Mouse (Mus musculus): ENCODE data around the gene Trim10.
"Not testable (repeated sequence)": the region's sequence is repeated elsewhere in the genome, so short reads cannot be mapped to it uniquely, and the experiment has no call there.

The Trim10 gene

GRCm38 (mm10) chr17:36869284-36869954, at the start of gene Trim10:
Gene Trim10 (plus strand): TSS chr17:36869574.
- in situ Hi-C loops (cut with MboI, MseI) = loop anchor here (25.0 kb wide), 1 partner anchor 1793 kb away; no protein-coding TSS in a partner anchor

- in situ Hi-C loops (cut with MboI, MseI) = no loop called here
Observed at GRCm38 (mm10) chr17:36824005-36824404, 45.4 kb upstream of the Trim10 start.

GRCm38 (mm10) chr17:36825525-36825924, 43.8 kb upstream of the Trim10 start:
- in situ Hi-C loops (cut with MboI, MseI) = no loop called here

- in situ Hi-C loops (cut with MboI, MseI) = not testable (repeated sequence)
Observed at GRCm38 (mm10) chr17:36826002-36826401, 43.4 kb upstream of the Trim10 start.

- in situ Hi-C loops (cut with MboI, MseI) = no loop called here
Observed at GRCm38 (mm10) chr17:36828488-36828887, 40.9 kb upstream of the Trim10 start.

- in situ Hi-C loops (cut with MboI, MseI) = no loop called here
Observed at GRCm38 (mm10) chr17:36830470-36830869, 38.9 kb upstream of the Trim10 start.

GRCm38 (mm10) chr17:36832694-36833093, 36.7 kb upstream of the Trim10 start:
- in situ Hi-C loops (cut with MboI, MseI) = no loop called here

GRCm38 (mm10) chr17:36835591-36836426, 33.6 kb upstream of the Trim10 start:
- in situ Hi-C loops (cut with MboI, MseI) = loop anchor here (5.0 kb wide), 1 partner anchor 211 kb away; the partner anchor contains the start of gene Gabbr1

GRCm38 (mm10) chr17:36836427-36836812, 33.0 kb upstream of the Trim10 start:
- in situ Hi-C loops (cut with MboI, MseI) = loop anchor here (5.0 kb wide), 1 partner anchor 211 kb away; the partner anchor contains the start of gene Gabbr1

- in situ Hi-C loops (cut with MboI, MseI) = loop anchor here (5.0 kb wide), 1 partner anchor 210 kb away; the partner anchor contains the start of gene Gabbr1
Observed at GRCm38 (mm10) chr17:36836874-36837647, 32.3 kb upstream of the Trim10 start, which contains the start of gene Trim26. Gene Trim26 (plus strand): TSS chr17:36837134.

- in situ Hi-C loops (cut with MboI, MseI) = loop anchor here (5.0 kb wide), 1 partner anchor 208 kb away; the partner anchor contains the start of gene Gabbr1
Observed at GRCm38 (mm10) chr17:36839001-36839400, 30.4 kb upstream of the Trim10 start.

GRCm38 (mm10) chr17:36839931-36840330, 29.4 kb upstream of the Trim10 start:
- in situ Hi-C loops (cut with MboI, MseI) = loop anchor here (5.0 kb wide), 1 partner anchor 207 kb away; the partner anchor contains the start of gene Gabbr1

- in situ Hi-C loops (cut with MboI, MseI) = no loop called here
Observed at GRCm38 (mm10) chr17:36840961-36841445, 28.4 kb upstream of the Trim10 start.

- in situ Hi-C loops (cut with MboI, MseI) = no loop called here
Observed at GRCm38 (mm10) chr17:36843696-36844095, 25.7 kb upstream of the Trim10 start.

GRCm38 (mm10) chr17:36844286-36844719, 25.1 kb upstream of the Trim10 start:
- in situ Hi-C loops (cut with MboI, MseI) = no loop called here

- in situ Hi-C loops (cut with MboI, MseI) = no loop called here
Observed at GRCm38 (mm10) chr17:36844725-36845124, 24.6 kb upstream of the Trim10 start.

- in situ Hi-C loops (cut with MboI, MseI) = no loop called here
Observed at GRCm38 (mm10) chr17:36848911-36849310, 20.5 kb upstream of the Trim10 start.

GRCm38 (mm10) chr17:36849992-36850391, 19.4 kb upstream of the Trim10 start:
- in situ Hi-C loops (cut with MboI, MseI) = loop anchor here (25.0 kb wide), 1 partner anchor 1812 kb away; no protein-coding TSS in a partner anchor

- in situ Hi-C loops (cut with MboI, MseI) = loop anchor here (25.0 kb wide), 1 partner anchor 1811 kb away; no protein-coding TSS in a partner anchor
Observed at GRCm38 (mm10) chr17:36851200-36851599, 18.2 kb upstream of the Trim10 start.

GRCm38 (mm10) chr17:36851627-36852026, 17.7 kb upstream of the Trim10 start:
- in situ Hi-C loops (cut with MboI, MseI) = loop anchor here (25.0 kb wide), 1 partner anchor 1811 kb away; no protein-coding TSS in a partner anchor

- in situ Hi-C loops (cut with MboI, MseI) = loop anchor here (25.0 kb wide), 1 partner anchor 1807 kb away; no protein-coding TSS in a partner anchor
Observed at GRCm38 (mm10) chr17:36855484-36855883, 13.9 kb upstream of the Trim10 start.

All from T-helper 1 cell (primary cell).